Mouse (Mus musculus): ENCODE data around the gene Syne1.
A peak's percentile ranks its signal among the peaks of the same experiment; 100 is the strongest.

Gene Syne1

DNA sequence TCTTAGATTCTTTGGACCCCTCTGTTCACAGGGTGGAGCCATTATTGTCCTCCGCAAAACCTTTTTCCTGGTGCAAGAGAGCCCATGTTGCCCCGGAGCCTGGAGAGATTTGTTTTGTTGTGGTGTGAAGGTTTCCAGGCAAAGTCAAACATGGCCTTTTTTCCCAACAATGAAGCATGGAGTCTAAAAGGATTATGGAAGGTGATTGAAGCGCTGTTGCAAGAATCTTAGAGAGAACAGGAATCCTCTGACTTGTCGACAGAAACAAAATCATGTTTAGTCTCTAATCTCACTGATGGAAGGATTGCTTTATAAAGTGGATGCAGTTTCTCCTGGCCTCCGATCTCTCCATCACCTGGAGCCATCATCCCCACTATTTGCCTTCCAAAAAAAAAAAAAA is at the start of gene Syne1:
TSS of gene Syne1 (minus strand) at position 101 of the 400 bp plus-strand sequence.
- DNase-seq (ENCODE audit: low read depth): no peak

DNA sequence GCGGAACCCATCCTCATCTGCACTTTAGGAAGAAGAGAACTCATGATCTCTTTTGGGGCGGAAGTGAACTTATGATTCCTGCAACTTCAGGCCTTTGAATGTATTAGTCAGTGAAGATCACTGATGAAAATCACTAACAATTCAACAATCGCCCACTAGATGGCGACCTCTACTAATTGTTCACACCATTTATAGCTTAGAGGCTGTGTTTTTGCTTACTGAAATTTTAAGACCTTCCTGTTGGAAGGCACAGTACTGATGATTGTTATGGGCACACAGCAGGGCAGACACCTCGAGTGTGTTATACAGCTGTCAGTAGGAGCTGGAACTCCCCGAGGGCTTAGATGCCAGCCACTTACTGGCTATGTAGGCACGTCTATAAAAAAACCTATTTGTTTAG is 48.8 kb upstream of the Syne1 start:
- DNase-seq (ENCODE audit: low read depth): peak; percentile 65

DNA sequence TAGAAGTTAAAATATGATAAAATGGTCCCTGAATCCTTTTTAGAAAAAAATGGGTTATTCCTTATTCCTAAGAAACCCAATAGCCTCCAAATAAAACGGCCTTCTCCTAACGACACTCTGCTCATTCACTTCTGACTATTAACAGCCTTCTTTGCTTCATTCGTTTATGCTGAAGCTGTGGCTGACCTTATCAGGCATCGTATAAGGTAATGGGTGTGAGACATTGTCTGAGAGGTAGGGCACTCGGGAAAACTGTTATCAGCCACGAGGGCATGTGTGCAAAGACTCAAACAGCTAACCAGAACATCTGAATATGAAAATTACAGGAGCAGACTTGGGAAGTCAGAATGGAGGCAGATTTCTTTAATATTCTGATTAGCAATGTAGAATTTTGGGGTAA is 45.3 kb upstream of the Syne1 start:
- no peak for DNase-seq (ENCODE audit: low read depth)

DNA sequence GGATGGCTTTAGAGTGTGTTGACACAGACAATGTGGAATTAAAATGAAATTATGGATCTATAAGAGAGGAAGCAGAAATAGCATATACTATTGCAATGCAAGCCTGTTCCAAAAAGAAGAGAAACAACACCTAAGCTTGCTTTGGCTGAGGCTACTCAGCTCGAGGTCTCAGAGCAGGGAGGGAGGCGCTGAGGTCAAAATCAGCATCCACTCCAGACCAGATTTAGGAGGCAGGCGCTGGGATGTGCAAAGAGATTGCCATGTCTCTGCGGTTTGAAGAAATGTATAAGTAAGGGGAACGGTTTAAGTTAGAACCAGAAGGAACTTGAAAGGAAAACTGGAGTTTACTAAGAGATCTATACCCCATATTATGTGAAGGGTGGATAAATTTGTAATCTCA is 43.2 kb upstream of the Syne1 start:
- no peak for DNase-seq (ENCODE audit: low read depth)

DNA sequence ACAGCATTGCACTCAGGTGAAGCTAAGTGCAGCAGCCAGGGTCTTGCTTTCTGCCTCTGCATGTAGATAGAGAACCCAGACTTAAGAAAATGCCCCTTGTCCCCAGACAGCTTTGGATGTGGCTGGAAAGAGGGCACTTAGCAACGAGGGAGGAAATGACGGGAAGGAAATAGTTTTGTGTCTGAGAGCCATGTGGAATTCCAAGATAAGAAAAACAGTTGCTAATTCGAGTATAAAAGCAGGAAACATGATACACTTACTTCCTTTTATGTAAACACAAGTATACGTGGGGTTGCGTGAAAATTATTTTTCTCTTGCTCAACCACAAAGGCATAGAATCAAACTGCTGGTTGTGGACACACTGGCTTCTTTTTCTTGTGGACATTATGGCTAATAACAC is 42.2 kb upstream of the Syne1 start, which contains the start of gene Myct1:
TSS of gene Myct1 (plus strand) at position 312 of the 400 bp plus-strand sequence.
- DNase-seq (ENCODE audit: low read depth): peak; percentile 35

DNA sequence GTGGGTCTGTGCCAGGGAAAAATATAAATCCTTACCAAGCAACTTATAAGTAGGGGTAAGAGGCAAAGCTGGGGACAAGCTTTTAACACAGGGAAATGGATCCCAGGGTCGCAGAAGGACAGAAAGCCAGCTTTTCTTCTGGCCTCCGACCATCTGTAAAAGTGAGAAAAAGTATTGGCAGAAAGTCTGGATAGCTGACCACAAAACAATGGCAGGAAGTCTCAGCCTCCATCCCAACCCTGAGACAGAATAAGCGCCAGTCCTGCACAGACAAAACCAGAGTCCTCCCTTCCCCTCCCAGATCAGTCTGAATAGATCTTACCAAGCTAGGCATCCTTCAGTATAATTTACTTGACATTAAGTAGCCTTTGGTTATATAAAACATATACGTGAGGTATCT is 40.7 kb upstream of the Syne1 start:
- no peak for DNase-seq (ENCODE audit: low read depth)

DNA sequence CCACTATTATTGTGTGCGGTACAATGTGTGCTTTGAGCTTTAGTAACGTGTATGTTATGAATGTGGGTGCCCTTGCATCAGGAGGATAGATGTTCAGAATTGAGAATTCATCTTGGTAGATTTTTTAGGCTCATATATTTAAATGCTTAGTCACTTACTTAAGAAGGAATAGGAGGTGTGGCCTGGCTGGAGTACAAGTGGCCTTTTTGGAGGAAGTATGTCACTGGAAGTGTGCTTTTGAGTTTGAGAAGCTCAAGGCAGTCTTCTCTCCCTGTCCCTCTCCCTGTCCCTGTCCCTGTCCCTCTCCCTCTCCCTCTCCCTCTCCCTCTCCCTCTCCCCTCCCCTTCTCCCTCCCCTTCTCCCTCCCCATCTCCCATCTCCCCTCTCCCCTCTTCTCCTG is 39.8 kb upstream of the Syne1 start:
- DNase-seq (ENCODE audit: low read depth): no peak

DNA sequence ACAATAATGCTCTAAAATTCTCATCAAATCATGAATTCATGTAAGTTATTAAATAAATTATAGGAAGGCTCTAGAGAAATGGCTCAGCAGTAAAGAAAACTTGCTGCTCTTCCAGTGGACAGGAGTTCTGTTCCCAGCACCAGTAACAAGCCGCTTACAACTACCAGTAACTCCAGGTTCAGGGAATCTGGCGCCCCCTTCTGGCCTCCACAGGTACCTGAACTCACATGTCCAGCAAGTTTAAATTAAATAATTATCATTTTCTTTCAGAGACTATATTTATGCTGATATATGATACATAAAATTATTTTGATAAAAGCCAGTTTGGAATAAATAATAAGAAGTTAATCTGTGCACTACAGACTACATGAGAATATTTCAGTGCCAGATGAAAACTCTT is 22.0 kb upstream of the Syne1 start:
- DNase-seq (ENCODE audit: low read depth): no peak

DNA sequence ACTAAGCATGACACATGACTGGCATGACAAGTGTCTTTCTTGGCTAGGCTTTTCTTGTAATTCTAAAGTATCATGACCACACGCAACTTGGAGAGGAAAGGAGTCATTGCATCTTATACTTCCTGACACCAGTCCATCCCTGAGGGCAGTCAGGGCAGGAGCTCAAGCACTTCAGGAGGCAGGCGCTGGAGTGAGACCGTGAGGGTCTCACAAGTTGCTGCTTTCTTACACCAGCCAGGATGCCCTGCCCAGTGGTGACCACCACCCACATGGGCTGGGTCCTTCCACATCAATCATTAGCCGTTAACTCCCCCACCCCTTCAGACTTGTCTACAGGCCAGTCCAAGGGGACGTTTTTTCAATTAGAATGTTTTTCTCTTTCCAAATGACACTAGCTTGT is 20.1 kb upstream of the Syne1 start:
- DNase-seq (ENCODE audit: low read depth): no peak

DNA sequence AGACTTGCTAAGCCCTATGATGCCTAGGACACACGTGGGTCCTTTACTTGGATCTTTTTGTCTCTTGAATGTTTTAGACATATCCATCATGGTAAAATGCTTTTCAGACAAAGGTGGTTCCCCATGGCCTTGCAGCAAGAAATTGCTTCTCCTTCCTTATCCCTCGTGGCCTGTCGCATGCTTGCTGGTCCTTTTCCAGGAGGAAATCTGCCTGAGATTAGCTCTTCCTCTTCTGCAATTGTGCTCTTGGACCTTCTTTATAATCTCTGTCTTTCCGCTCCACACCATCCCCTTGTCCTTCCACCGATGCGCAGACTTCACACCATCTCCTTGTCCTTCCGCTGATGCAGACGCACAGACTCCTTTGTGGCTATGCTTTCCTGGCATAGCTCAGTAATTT is 18.8 kb upstream of the Syne1 start:
- DNase-seq (ENCODE audit: low read depth): no peak

DNA sequence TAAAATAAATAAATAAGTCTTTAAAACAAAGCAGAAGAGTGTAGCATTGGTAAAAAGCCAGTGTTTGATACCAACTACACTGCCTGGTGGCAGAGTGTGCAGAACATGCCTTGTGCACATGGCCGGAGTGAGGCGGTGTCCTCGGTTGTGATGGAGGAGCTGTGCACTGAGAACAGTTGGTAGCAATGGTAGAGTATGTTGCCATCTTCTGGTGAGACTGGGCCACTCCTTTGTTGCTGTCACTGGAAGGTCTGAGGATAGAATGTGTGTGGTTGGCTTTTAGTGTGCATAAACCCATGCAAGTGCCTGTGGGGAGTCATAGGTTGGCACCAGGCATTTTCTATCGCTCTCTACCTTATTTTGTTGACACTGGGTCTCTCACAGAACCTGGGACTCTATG is 17.7 kb upstream of the Syne1 start:
- DNase-seq (ENCODE audit: low read depth): no peak

DNA sequence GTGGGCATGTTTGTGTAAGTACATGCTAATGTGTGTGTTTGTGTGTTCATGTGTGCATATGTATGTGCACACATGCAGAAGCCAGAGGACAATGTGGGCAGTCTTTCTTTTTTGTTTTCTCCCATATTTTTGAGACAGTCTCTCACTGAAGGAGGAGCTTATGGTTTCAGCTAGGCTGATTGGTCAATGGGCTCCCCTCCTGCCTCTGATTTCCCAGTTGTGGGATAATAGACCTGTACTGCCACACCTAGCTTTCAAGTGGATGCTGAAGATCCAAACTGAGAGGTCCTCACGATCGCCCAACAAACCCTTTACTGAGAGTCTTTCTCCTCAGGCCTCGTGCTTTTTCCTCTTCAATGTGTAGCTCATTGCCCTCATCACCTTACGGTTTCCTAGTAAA is 10.4 kb upstream of the Syne1 start:
- DNase-seq (ENCODE audit: low read depth): no peak

DNA sequence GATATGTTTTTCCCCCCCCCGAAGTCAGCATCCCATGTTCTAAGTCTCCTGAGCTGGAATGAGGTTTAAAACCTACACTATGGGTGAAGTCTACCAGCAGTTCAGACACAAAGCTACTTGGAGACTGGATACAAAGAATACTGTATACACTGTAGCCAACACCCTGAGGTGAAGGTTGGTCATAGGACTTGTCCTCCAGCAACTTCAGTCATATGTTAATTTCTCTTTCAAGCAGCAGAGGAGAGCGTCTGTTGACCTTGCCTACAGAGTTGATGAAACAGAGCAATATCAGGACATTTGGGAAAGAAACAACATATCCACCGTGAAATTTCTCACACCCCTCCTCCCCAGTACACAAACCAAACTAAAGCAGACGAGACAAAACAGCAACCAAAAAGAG is 9.2 kb upstream of the Syne1 start:
- DNase-seq (ENCODE audit: low read depth): no peak

DNA sequence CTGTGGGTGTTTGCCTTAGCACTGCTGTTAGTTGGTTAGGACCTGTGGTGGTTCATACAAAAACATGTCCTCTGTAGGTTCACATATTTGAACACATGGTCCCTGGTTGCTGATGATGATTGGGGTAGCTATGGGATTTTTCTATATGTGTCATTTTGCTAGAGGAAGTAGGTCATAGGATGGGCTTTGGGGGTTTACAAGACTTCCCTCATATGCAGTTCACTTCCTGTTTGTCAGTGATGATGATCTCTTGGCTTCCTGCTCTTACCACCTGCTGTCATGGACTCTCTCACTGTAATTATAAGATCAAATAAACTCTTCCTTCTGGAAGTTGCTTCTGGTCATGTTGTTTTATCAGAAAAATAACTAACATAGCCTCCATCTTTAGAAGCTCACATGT is 7.5 kb upstream of the Syne1 start:
- no peak for DNase-seq (ENCODE audit: low read depth)

DNA sequence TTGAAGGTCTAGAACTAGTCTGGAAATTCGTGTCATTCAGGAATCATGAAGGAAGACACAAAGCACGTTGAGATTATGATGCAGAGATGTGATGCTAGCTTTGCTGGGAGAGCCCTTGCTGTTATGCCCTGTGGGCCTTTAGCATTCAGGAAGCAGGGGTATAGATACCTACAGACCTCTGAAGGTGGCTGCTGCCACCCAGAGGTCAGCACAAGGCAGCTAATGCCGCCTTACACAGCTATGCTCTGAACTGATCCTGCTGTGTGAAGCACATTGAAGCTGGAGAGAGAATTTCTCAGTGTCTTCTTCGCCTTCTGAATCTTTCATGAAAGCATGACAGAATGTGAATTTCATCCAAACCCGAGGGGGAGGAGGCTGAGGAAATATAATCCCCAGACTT is 3.7 kb upstream of the Syne1 start:
- no peak for DNase-seq (ENCODE audit: low read depth)

DNA sequence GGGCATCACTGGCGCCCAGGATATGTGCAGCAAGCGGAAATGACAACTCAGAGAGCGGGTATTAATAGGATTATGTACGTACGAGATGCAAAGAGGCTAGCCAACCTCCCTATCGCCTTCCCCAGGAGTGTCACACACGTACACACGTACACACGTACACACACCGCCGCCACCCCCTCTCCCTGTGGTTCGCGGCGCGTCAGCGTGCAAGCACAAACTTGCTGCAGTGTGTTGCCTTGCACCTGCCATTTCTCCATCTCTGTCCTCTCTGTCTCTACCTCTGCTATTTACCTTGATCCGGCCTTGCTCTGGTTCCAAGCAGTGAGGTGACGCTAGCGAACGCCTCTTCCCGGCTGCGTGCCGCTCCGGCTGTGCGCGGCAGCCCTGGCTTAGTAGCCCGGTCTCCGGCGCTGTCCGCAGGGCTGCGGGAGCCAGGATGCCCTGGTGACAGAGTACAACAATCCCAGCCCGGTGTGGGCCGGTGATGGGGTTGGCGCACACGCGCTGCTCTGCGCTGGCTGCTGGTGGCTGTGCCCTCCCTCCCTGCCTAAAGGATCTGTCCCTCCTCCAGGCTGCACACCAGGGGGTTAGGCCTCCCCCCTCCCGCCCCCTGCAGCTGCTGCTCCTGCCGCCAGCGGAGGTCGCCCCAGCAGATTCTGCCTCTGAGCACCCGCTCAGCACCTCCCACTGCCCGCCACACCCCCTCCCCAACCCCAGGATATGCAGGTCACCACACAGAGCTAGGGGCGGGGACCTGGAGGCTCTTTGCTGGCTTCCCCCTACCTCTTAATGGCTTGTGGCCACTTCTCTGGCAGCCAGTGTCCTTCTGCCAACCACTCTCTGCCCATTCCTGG is 887 bp downstream of the Syne1 start:
- no peak for DNase-seq (ENCODE audit: low read depth)

DNA sequence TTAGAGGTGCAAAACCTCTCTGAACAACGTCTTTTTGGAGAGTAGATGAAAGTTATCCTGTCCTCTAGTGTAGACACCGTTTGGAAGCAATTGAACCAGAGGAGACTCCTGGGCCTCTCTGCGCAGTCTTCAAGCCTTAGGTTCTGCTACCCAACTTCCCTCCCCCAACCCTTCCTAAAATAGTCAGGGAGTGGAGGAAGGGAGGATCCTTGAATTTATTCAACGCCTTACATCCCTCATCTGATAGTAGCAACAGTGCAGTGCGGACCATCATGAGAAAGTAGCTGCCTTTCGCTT is 1.5 kb downstream of the Syne1 start:
- no peak for DNase-seq (ENCODE audit: low read depth)

DNA sequence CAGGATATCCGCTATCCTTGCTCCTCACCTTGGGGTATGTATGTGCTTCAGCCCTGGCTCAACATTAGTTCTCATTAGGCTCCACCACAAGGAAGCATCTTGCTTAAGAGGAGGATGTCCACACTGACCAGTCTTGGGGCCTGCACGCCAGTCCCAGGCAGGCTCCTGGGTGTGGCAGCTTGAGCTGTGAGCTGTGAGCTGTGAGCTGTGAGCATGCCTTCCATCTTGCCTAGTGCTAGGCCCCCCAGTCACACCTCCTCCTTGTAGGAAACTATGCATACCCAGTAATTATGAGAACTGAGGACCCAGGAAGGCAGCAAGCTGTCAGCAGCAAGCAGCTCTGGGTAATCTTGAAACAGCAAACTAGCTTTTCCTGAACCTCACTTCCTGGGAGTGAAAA is 2.6 kb downstream of the Syne1 start:
- no peak for DNase-seq (ENCODE audit: low read depth)

DNA sequence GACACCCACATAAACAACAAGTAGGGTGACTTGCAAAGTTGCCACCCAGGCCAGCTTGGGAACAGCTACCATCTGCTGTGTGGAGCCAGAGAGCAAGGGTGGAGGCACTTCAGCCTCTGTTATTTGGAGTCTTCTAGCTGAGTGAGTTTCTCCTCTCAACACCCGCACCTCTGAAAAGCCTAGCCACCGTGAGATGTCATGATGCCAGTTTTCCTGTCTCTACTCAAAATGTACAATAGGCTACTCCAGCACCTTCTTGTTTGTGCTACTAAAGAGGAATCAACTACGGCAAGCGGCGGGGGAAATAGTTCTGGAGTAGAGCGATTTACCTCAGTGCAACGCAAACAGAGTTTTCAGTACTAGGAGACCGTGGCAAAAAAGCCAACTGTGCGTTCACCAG is 3.5 kb downstream of the Syne1 start:
- DNase-seq (ENCODE audit: low read depth): no peak

DNA sequence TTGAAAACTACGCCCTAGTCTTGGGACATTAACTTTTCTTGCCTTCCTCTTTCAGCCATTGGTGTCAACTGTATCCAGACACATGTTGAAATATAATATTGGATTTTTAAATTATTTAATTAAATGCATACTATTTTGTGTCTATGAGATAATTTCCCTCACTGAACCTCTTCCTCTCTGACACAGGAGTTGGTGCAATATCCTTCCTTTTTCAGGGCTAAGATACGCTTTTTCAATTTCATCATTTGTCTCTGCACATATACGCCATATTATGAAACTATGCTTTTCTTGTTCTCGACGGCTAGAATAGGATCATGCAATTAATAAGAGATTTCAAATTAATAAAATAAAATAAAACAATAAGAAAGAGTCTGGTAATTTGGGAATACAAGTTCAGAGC is 4.9 kb downstream of the Syne1 start:
- no peak for DNase-seq (ENCODE audit: low read depth)

DNA sequence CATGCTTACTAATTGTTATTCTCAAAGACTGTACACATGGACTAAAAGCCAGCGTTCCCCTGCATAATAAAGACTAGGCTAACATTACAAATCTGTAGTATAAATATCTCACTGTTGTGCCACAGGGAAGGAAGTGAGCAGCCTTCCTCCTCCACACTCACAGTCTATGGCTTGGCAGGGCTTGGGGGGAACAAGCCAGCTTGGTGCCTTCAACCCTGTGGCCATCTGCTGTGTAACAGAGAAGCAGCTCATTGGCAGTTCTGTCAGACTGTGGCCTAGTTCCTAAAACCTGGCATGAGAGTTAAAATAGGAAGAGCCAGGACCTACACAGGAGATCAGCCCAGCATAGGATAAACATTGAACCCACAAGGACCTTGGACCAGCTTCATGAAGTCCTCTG is 23.0 kb downstream of the Syne1 start:
- no peak for DNase-seq (ENCODE audit: low read depth)

DNA sequence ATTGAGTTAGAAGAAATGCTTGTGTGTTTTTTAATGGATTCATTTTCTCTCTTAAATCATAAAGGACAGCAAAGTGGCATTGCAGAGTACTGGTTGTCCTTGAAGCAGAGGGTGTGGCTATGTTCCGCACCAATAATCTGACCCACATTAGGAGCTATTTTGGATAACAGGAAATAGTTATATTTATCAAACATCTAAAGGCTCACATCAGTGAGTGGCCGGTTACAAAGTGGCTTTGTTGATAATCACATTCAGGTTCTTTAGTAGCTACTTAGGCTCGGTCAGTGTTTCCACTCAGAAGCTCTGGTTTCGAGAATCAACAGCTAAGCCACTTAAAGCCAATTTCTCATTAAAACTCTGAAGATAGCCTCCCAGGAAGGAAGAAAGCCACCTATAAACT is 23.6 kb downstream of the Syne1 start:
- DNase-seq (ENCODE audit: low read depth): no peak

DNA sequence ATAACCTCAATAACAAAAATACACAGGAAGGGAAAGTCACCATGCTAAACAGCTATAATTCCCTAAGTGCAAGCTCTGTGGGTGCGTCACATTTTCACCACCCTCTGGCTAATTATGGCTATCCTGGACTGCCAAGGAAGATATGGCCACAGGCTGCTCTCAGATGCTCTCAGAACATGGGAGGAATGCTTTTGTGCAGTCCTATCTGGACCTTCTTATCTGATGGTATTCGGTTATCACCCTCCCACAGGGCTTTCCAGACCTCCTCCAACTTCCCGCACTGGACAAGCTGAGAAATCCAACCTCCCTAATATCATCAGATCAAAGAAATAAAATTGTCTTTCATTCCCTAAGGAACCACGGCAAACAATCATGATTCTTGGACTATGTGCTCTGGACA is 28.4 kb downstream of the Syne1 start:
- no peak for DNase-seq (ENCODE audit: low read depth)

DNA sequence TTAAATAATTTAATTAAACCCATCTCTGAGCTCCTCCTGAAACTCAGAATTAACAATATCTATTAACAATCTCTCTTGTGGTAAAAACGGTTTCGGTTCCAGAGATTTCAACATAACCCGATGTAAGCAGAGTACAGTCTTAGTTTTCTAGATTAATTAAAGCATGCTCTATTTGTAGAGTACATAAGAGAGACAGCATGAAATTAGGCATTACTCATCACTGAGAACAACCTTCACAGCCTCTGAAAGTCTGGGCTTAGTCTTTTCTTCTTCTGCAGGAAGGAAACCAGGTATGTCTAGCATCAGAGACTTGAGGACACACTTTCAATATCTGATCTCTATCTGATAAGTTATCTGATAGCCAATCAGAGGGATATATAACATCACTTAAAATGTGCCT is 29.0 kb downstream of the Syne1 start:
- no peak for DNase-seq (ENCODE audit: low read depth)

DNA sequence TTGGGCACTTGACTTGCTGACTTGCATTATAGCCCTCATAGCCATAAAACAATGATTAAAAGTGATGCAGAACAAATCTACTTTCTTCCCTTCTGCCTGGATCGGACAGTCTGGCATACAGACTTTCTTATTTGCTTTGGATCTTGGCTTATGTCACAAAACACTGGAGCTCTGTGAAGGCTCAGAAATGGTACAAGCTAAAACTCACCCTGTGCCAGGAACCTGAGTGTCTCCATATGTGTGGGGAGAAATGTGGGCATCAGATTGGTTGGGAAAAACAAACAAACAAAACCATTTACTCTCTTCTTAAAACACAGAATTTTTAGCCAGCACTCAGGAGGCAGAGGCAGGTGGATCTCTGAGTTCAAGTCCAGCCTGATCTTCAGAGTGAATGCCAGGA is 30.6 kb downstream of the Syne1 start:
- no peak for DNase-seq (ENCODE audit: low read depth)

All from c-Kit-positive CD71-negative TER-119-negative erythroid progenitor cells, embryonic 14.5 days (primary cell).